Comparison of ENCODE assay signal across 10 mouse cellular contexts in the genomic region with DNA sequence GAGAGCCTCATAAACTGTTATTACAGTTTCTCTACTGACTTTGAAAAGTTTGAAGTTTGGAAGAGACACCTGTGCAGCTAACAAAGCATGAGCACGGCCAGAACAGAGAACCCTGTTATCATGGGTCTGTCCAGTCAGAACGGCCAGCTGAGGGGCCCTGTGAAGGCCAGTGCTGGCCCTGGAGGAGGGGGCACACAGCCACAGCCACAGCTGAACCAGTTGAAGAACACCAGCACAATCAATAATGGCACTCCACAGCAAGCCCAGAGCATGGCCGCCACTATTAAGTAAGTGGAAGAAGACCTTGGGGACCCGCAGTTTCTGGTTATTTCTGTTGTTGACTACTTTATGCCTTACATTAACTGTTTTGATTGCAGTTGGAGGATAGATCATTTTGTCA. TPM values are rescaled to one million over a fixed set of nuclear protein-coding genes. Genes with fewer than 3 reads are reported as not detected.
DNase-seq lines count a peak whose midpoint lies in the region; ATAC-seq and TF ChIP-seq lines count a peak whose summit lies in the region.
"Had no signal": no experiment of that assay in that cellular context is flagged by ENCODE, and none has a peak within 500 bp of the region (broad histone marks: within the 10 kb centered on the region; RNA-seq: fewer than 3 reads in every experiment).

No protein-coding gene starts in this region.

- H3K4me2 ChIP-seq in neural tube, embryonic 11.5 days (ENCODE audit: low read depth): peak overlapping the region; percentile 15; the same call in 1 of the 2 replicates
- H3K4me2 ChIP-seq in liver, embryonic 12.5 days: peak overlapping the region; percentile 39
- H3K4me2 ChIP-seq in stomach, postnatal 0 days (replicated peaks; ENCODE audit: low read depth): peak overlapping the region; percentile 53

- TF ChIP-seq CTCF in gastrocnemius, adult 2 months (IDR thresholded peaks at IDR 0.05): no peak
- TF ChIP-seq CTCF in stomach, postnatal 0 days (IDR thresholded peaks at IDR 0.05; ENCODE audit: low read depth): no peak

- no peak for DNase-seq in gastrocnemius, adult 2 months
- DNase-seq in gastrocnemius, postnatal 14 days: no peak
- DNase-seq in neural tube, embryonic 11.5 days (ENCODE audit: low spot score): no peak
- DNase-seq in neural tube, embryonic 10.5 days (ENCODE audit: extremely low spot score, low spot score): no peak
- no peak for DNase-seq in stomach, postnatal 0 days (ENCODE audit: low spot score)
- DNase-seq in spleen, postnatal 36 days (ENCODE audit: low spot score in 2 of 2): no peak
- DNase-seq: kidney, adult 18-20 months; thymus, postnatal 4 days had no signal

- 64% methylated on average over 4 of the region's 4 CpGs for WGBS in neural tube, embryonic 11.5 days
- 63% methylated on average over 4 of the region's 4 CpGs for WGBS in liver, embryonic 12.5 days (ENCODE audit: insufficient replicate concordance)
- 45% methylated on average over 4 of the region's 4 CpGs for WGBS in stomach, postnatal 0 days

- no peak for ATAC-seq in neural tube, embryonic 11.5 days (ENCODE audit: insufficient read depth, low FRiP score, low TSS enrichment)
- ATAC-seq in liver, embryonic 12.5 days: no peak
- no peak for ATAC-seq in stomach, postnatal 0 days (ENCODE audit: low FRiP score, low TSS enrichment)
- ATAC-seq in granulocyte monocyte progenitor cell, adult 5-6 weeks (replicated peaks; ENCODE audit: poor library complexity, severe bottlenecking): no peak

- peak overlapping the region; percentile 100 for H3K4me3 ChIP-seq in gastrocnemius, adult 2 months
- H3K4me3 ChIP-seq in neural tube, embryonic 11.5 days (ENCODE audit: low read depth, low read length): 0 out of 2 replicates have a peak overlapping the region, but pooled peaks have one; percentile 13
- H3K4me3 ChIP-seq in liver, embryonic 12.5 days: peak overlapping the region; percentile 12; the same call in 1 of the 2 replicates
- H3K4me3 ChIP-seq in stomach, postnatal 0 days (ENCODE audit: low read depth, low read length): peak overlapping the region; percentile 6; the same call in 1 of the 2 replicates

- peak overlapping the region; percentile 20; the same call in 1 of the 2 replicates for H3K27ac ChIP-seq in gastrocnemius, adult 2 months
- no peak overlapping the region for H3K27ac ChIP-seq in neural tube, embryonic 11.5 days (ENCODE audit: low read depth, low read length)
- no peak overlapping the region for H3K27ac ChIP-seq in liver, embryonic 12.5 days
- H3K27ac ChIP-seq in stomach, postnatal 0 days (replicated peaks): no peak overlapping the region

- H3K9me3 ChIP-seq in neural tube, embryonic 11.5 days (ENCODE audit: control insufficient read depth, low read length): no peaks in the 10 kb centered on the region
- no peaks in the 10 kb centered on the region for H3K9me3 ChIP-seq in liver, embryonic 12.5 days (replicated peaks)
- no peaks in the 10 kb centered on the region for H3K9me3 ChIP-seq in stomach, postnatal 0 days (ENCODE audit: control insufficient read depth, low read length)

- intact Hi-C loops in gastrocnemius, adult 2 months (cut with DNase I): no loop called here
- intact Hi-C loops in gastrocnemius, postnatal 14 days (cut with DNase I; ENCODE audit: low total_unique reads): loop anchor here (5.0 kb wide), 1 partner anchor 100 kb away; no protein-coding TSS in a partner anchor

- TF ChIP-seq EP300 in stomach, postnatal 0 days (optimal IDR thresholded peaks at IDR 0.05): no peak

- no peak overlapping the region for H3K9ac ChIP-seq in neural tube, embryonic 11.5 days (ENCODE audit: low read length)
- H3K9ac ChIP-seq in liver, embryonic 12.5 days: 0 out of 2 replicates have a peak overlapping the region, but pooled peaks have one; percentile 4
- H3K9ac ChIP-seq in stomach, postnatal 0 days (ENCODE audit: low read length): peak overlapping the region; percentile 23; the same call in 1 of the 2 replicates

- peaks cover 11% of the 10 kb centered on the region for H3K36me3 ChIP-seq in neural tube, embryonic 11.5 days (ENCODE audit: control insufficient read depth, insufficient read depth, low read length)
- H3K36me3 ChIP-seq in liver, embryonic 12.5 days: peaks cover 53% of the 10 kb centered on the region
- H3K36me3 ChIP-seq in stomach, postnatal 0 days (ENCODE audit: control insufficient read depth, insufficient read depth, low read length): peaks cover 9% of the 10 kb centered on the region

- no peaks in the 10 kb centered on the region for H3K27me3 ChIP-seq in neural tube, embryonic 11.5 days (ENCODE audit: control insufficient read depth, insufficient read depth, low read length)
- H3K27me3 ChIP-seq in liver, embryonic 12.5 days (replicated peaks): no peaks in the 10 kb centered on the region
- H3K27me3 ChIP-seq in stomach, postnatal 0 days (ENCODE audit: control insufficient read depth, insufficient read depth, low read length): no peaks in the 10 kb centered on the region

- H3K4me1 ChIP-seq in neural tube, embryonic 11.5 days (ENCODE audit: control insufficient read depth, insufficient read depth, low read length): peaks cover 11% of the 10 kb centered on the region; the same call in 1 of the 2 replicates
- peaks cover 41% of the 10 kb centered on the region for H3K4me1 ChIP-seq in liver, embryonic 12.5 days
- H3K4me1 ChIP-seq in stomach, postnatal 0 days (replicated peaks; ENCODE audit: control insufficient read depth, insufficient read depth): peaks cover 3% of the 10 kb centered on the region; the same call in 1 of the 2 replicates

RNA-seq across cellular contexts. Expression of gene Ddx6, which starts 2.6 kb away (rescaled TPM):
- total RNA-seq in gastrocnemius, adult 2 months (2021): 10 to 100 TPM; 68.8 to 74.4 TPM
- total RNA-seq in gastrocnemius, postnatal 14 days (2021): 10 to 100 TPM; 61.8 to 62.2 TPM
- polyA plus RNA-seq in neural tube, embryonic 11.5 days (2014; fragmentation: Nextera tagmentation; extraction: Ambion mirVana): 11.6 and 11.9 TPM in 2 replicates
- 9.3 and 10.0 TPM in 2 replicates for polyA plus RNA-seq in liver, embryonic 12.5 days (2016; fragmentation: Nextera tagmentation; extraction: Ambion mirVana)
- 7.9 and 10.4 TPM in 2 replicates for polyA plus RNA-seq in stomach, postnatal 0 days (2015; fragmentation: Nextera tagmentation; extraction: Ambion mirVana)
- 72.4 and 75.7 TPM in 2 replicates for total RNA-seq in granulocyte monocyte progenitor cell, adult 5-6 weeks (2014; fragmentation: Nextera tagmentation)
- total RNA-seq in granulocyte monocyte progenitor cell, adult 5-6 weeks (2017): 79.6 and 80.6 TPM in 2 replicates

RNA-seq across cellular contexts. Expression of gene Cxcr5, which starts 45.6 kb away (rescaled TPM):
- not detected for total RNA-seq in gastrocnemius, adult 2 months (2021)
- not detected for total RNA-seq in gastrocnemius, postnatal 14 days (2021)
- not detected in 2 replicates for polyA plus RNA-seq in neural tube, embryonic 11.5 days (2014; fragmentation: Nextera tagmentation; extraction: Ambion mirVana)
- polyA plus RNA-seq in liver, embryonic 12.5 days (2016; fragmentation: Nextera tagmentation; extraction: Ambion mirVana): 0.05 TPM in 1 of 2 replicates, not detected in the other
- polyA plus RNA-seq in stomach, postnatal 0 days (2015; fragmentation: Nextera tagmentation; extraction: Ambion mirVana): 0.13 and 0.21 TPM in 2 replicates
- not detected in 2 replicates for total RNA-seq in granulocyte monocyte progenitor cell, adult 5-6 weeks (2014; fragmentation: Nextera tagmentation)
- total RNA-seq in granulocyte monocyte progenitor cell, adult 5-6 weeks (2017): not detected in 2 replicates

Comparison
In these comparisons a context has a peak if more than half of its experiments do, and no peak if none do; other contexts are left out.
1. H3K4me3 ChIP-seq: peak in every context shown above with its lines; median percentile 100 in gastrocnemius, adult 2 months; 13 in neural tube, embryonic 11.5 days; 12 in liver, embryonic 12.5 days; 6 in stomach, postnatal 0 days.